ENCODE assay signal across 12 mouse cellular contexts in the genomic region with DNA sequence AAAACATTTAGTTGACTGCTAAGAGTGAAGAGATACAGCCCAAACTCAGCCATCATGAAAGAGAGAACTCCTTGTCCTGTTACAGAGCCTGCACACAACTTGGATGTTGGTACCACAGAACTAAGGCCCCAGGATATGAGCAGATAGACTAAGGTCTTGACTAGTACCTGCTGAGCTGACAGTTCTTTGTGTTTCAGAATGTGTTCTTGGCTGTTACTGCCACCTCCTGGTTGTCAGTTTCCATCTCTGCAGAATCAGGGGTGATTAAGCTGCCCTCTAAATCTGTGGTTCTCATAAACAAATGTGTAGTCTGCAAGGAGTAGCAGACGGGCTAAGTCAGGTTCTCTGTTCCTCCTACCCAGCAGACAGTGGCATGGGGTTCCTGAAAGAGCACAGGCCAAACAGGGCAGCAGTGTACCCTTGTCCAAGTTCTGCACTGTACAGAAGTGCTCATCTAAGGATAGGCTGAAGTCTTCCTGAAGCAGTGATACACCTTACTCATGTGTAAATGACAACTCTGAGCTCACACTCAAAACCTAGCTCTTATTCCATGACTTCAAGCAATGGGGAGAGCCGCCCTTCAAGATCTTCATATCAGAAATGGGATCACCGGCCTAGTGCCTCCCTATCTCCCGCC. TPM values are rescaled to one million over a fixed set of nuclear protein-coding genes. Genes with fewer than 3 reads are reported as not detected.
DNase-seq lines count a peak whose midpoint lies in the region; ATAC-seq lines count a peak whose summit lies in the region.
"Had no signal": no experiment of that assay in that cellular context is flagged by ENCODE, and none has a peak within 500 bp of the region (broad histone marks: within the 10 kb centered on the region; RNA-seq: fewer than 3 reads in every experiment).

No protein-coding gene starts in this region.

- 0 out of 2 replicates have a peak, but pooled peaks have one; percentile 41 for ATAC-seq in forebrain, embryonic 15.5 days (replicated peaks)
- ATAC-seq in CD4-positive, CD25-positive, alpha-beta regulatory T cell, adult 4 months = no peak
- no peak for ATAC-seq in erythroblast, adult 5-6 weeks (replicated peaks; ENCODE audit: low FRiP score, poor library complexity, severe bottlenecking)

- H3K36me3 ChIP-seq in forebrain, embryonic 15.5 days = no peaks in the 10 kb centered on the region
- H3K36me3 ChIP-seq in forebrain, embryonic 10.5 days (replicated peaks) = no peaks in the 10 kb centered on the region
- H3K36me3 ChIP-seq: embryonic facial prominence, embryonic 15.5 days had no signal

- no peak overlapping the region for H3K4me2 ChIP-seq in forebrain, embryonic 15.5 days (replicated peaks)
- H3K4me2 ChIP-seq: embryonic facial prominence, embryonic 15.5 days had no signal

- no peak for DNase-seq in forebrain, embryonic 10.5 days (ENCODE audit: extremely low spot score, low spot score)
- peak; percentile 67 to 75 for DNase-seq in right cerebral cortex, adult 2 months (ENCODE audit: low spot score in 2 of 2)
- no peak for DNase-seq in right cerebral cortex, postnatal 14 days
- DNase-seq in layer of hippocampus, adult 9-10 months (ENCODE audit: low spot score) = peak; percentile 49
- DNase-seq in telencephalon, adult 2 months (ENCODE audit: low read depth, low spot score) = peak; percentile 51
- DNase-seq: heart, postnatal 14 days had no signal

- H3K9ac ChIP-seq in forebrain, embryonic 15.5 days (replicated peaks) = no peak overlapping the region
- H3K9ac ChIP-seq: embryonic facial prominence, embryonic 15.5 days had no signal

- H3K27me3 ChIP-seq in forebrain, embryonic 15.5 days = no peaks in the 10 kb centered on the region
- H3K27me3 ChIP-seq in forebrain, embryonic 10.5 days (ENCODE audit: poor library complexity, severe bottlenecking) = no peaks in the 10 kb centered on the region
- H3K27me3 ChIP-seq: embryonic facial prominence, embryonic 15.5 days had no signal

- H3K9me3 ChIP-seq in forebrain, embryonic 15.5 days = no peaks in the 10 kb centered on the region
- no peaks in the 10 kb centered on the region for H3K9me3 ChIP-seq in forebrain, embryonic 10.5 days
- H3K9me3 ChIP-seq: embryonic facial prominence, embryonic 15.5 days had no signal

- no peak overlapping the region for H3K4me3 ChIP-seq in forebrain, embryonic 15.5 days
- no peak overlapping the region for H3K4me3 ChIP-seq in forebrain, embryonic 10.5 days
- H3K4me3 ChIP-seq: embryonic facial prominence, embryonic 15.5 days had no signal

- H3K27ac ChIP-seq in forebrain, embryonic 15.5 days (replicated peaks) = no peak overlapping the region
- H3K27ac ChIP-seq in forebrain, embryonic 10.5 days = no peak overlapping the region
- H3K27ac ChIP-seq: embryonic facial prominence, embryonic 15.5 days had no signal

- no peaks in the 10 kb centered on the region for H3K4me1 ChIP-seq in forebrain, embryonic 15.5 days
- no peaks in the 10 kb centered on the region for H3K4me1 ChIP-seq in forebrain, embryonic 10.5 days
- H3K4me1 ChIP-seq: embryonic facial prominence, embryonic 15.5 days had no signal

- WGBS in forebrain, embryonic 15.5 days = 80% methylated on average over 4 of the region's 4 CpGs
- 80% methylated on average over 4 of the region's 4 CpGs for WGBS in forebrain, embryonic 10.5 days

RNA-seq across cellular contexts. Expression of gene Isx, which starts 49.0 kb away (rescaled TPM):
- polyA plus RNA-seq in forebrain, embryonic 15.5 days (2015; fragmentation: Nextera tagmentation; extraction: Ambion mirVana) = not detected in 2 replicates
- polyA plus RNA-seq in forebrain, embryonic 10.5 days (2016; fragmentation: Nextera tagmentation; extraction: Ambion mirVana) = not detected in 2 replicates
- not detected for polyA plus RNA-seq in CD4-positive, CD25-positive, alpha-beta regulatory T cell, adult 4 months (2017; shearing (Covaris generic))
- not detected in 2 replicates for total RNA-seq in erythroblast, adult 5-6 weeks (2015; ENCODE audit: low replicate concordance)
- total RNA-seq in erythroblast, adult 5-6 weeks (2017; ENCODE audit: low replicate concordance) = not detected in 2 replicates
- total RNA-seq: liver, adult 2 months had no signal
- polyA plus RNA-seq: embryonic facial prominence, embryonic 15.5 days; neural tube, embryonic 11.5 days had no signal

Comparison
In these comparisons a context has a peak if more than half of its experiments do, and no peak if none do; other contexts are left out.
1. DNase-seq: peak in right cerebral cortex, adult 2 months (2 of 2), layer of hippocampus, adult 9-10 months (single experiment) and telencephalon, adult 2 months (single experiment); none in forebrain, embryonic 10.5 days (single experiment) and right cerebral cortex, postnatal 14 days (single experiment).